Mouse (Mus musculus): Measurements from ENCODE around the gene Pigb.

DNA sequence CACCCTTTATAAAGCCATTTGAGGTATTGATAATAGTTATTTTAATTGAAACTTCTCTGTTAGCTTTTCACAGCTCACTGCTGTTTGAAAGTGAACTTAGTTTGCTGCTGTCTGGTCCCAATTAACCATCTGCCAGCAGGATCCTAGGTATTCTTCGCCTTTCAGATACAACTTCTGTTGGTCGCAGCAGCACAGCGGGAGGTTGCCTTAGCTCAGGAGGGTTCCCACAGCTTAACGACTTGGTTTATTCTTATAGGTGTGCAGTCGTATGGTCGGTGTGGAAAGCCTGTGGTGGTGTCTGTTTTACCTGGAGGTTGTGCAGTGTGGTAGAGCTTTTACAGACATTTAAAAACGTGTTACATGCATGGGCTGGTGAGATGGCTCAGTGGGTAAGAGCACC is 43.4 kb downstream of the Pigb start:
- TF ChIP-seq TBP (conservative IDR thresholded peaks at IDR 0.05; ENCODE audit: low read depth, low read length) (no peak), TCF12 (IDR thresholded peaks at IDR 0.05; ENCODE audit: low read depth, low read length) (no peak), BHLHE40 (IDR thresholded peaks at IDR 0.05; ENCODE audit: low read depth, low read length) (no peak), GABPA (IDR thresholded peaks at IDR 0.05; ENCODE audit: insufficient replicate concordance, low read depth, low read length) (no peak), POLR2A (IDR thresholded peaks at IDR 0.05; ENCODE audit: low read depth, low read length) (no peak), KAT2A (IDR thresholded peaks at IDR 0.05; ENCODE audit: insufficient replicate concordance, low read length) (no peak), CTCF (conservative IDR thresholded peaks at IDR 0.05 in 1 of 2, IDR thresholded peaks at IDR 0.05 in 1 of 2; ENCODE audit: low read depth in 2 of 2, low read length in 2 of 2) (no peak), NELFE (IDR thresholded peaks at IDR 0.05; ENCODE audit: low read depth, low read length) (no peak), MAX (IDR thresholded peaks at IDR 0.05; ENCODE audit: low read length) (no peak), USF2 (conservative IDR thresholded peaks at IDR 0.05; ENCODE audit: low read depth, low read length) (no peak), NRF1 (IDR thresholded peaks at IDR 0.05; ENCODE audit: low read depth, low read length) (no peak), POLR2AphosphoS2 (IDR thresholded peaks at IDR 0.05; ENCODE audit: low read depth, low read length) (no peak)
